Mouse (Mus musculus) layer of hippocampus, adult 9-11 months (tissue): ENCODE results near the gene Spock2.
"Not testable (repeated sequence)": the region's sequence is repeated elsewhere in the genome, so short reads cannot be mapped to it uniquely, and the experiment has no call there.

Source experiments
- DNase-seq: peaks from one replicate; pipeline ENCODE4 v3.0.0; 2022

The Spock2 gene

DNA sequence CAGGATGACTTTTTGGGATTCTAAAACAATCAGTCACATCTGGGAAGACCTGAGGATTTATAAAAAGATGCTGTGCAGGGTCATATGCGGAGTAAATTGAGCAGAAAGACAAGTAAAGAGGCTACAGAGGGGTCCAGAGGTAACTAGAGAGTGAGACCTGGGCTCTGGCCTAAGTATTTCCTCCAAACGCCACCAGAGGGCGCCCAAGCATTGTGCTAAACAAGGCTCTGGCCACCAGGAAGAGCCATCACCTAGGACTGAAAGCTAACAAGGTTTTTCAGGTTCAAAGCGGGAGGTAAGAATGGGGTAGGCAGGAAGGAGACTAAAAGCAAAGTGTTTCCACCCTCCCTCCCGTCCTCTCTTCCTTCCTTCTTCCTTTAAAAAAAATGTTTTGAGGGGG, 42.1 kb downstream of the Spock2 start:
- DNase-seq = peak; percentile 42

DNA sequence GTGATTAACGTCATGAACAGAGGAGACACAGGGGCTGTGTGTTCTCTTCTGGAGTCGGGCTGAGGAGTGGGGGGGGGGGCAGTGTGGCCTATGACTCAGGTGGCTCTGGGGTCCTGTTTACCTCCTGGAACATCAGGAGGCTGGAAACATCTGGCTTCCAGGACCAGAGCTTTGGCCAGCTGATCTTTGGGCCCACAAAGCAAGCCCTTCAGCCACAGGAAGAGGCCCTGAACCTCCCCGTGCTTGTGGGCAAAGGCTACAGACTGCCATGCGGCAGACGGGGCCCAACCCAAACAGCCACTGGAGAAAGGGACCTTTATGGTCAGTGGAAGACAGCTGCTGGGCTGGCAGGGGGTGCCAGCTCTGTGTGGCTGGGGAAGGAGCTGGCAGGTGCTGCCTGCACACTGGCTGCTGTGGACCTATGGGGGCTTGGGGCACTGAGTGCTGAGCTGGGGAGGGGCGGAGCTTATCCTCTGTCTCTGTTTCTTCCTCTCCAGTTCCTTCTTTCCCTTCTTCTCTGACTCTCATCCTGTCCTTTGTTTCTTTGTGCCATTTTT, 45.2 kb downstream of the Spock2 start:
- DNase-seq = no peak

DNA sequence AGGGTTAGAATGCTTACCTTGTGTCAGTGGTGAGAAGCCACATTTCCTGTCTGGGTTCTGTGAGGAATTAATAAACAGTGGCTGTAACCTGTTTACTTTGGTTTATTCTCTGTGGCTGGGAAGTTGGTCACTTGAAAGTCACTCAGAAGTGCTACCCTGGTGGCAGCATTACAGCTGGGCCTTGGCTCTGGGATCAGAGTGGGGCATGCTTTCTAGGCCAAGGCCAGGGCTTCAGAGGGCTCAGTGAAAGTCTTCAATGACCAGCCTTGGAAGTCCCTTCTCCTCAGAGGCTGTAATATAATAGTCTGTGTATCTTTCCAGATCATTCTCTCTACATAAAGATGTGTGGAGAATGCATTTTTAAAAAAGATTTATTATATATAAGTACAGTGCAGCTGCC, 50.0 kb downstream of the Spock2 start:
- no peak for DNase-seq

DNA sequence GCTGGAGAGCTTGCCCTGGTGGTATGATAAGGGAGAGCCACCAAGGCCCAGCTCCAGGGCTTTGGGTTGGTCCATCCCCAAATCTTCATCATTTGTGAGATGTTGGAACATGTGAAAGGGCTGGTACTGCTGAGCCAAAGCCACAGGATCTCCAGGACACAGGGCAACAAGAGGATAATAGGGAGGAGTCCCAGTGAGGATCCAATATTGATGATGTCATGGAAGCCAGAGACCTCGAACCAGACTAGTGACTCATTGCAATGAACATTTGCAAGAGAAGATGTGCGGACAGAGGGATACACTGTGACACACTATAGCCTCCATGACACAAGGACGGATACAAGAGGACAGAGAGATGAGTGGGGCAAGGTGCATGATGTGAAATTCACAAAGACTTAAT, 52.1 kb downstream of the Spock2 start:
- no peak for DNase-seq

DNA sequence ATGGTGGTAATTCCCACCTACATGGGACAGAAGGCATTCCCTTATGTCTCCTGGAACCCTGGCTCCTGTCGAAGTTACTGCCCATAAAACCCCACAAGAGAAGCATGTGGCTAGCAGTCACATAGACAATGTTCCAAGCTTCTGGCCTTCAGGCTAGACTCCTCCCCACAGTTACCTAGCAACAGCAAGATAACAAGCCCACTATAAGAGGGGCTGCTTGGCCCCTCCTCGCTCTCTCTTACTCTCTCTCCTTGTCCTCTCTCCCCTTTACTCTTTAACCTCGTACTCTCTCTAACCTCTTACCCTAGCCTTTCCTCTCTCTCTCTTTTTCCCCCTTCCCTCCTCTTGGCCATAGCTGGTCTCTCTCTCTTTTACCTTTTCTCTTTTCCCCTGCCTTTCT, 55.4 kb downstream of the Spock2 start:
- not testable (repeated sequence) for DNase-seq

DNA sequence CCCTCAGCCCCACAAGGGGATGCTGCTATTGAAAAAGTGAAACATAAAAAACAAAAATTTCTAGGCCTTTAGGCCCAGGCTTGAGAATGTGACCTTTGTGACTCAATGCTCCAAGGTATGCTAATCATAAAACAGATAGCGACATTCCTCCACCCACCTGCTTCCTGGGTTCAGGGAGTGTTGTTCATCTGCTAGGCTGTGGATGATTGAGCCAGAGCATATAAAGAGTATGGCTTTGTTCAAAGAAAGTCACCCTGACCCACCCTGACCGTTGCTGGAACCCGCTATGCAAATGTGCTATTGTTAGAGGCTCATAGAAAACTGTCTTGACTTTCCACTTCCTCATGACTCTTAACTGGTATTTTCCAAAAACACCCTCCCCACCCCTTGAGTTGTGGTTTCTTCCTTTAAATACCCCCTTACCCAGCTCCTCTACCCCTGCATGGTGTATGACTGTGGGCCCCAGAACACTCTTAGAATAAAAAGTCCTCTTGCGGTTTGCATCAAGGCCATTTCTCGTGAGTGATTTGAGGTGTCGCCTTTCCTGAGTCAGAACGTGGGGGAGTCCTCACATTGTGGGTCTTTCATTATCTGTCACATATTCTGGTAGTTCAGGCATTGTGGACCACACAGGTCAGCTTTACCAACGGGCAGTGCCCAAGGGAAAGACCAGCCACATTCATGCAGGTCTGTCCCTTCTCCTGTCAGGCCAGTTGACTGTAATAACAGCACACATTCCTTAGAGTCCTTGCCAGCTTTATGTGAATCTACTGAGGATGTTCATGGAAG, 56.4 kb downstream of the Spock2 start:
- DNase-seq = not testable (repeated sequence)

DNA sequence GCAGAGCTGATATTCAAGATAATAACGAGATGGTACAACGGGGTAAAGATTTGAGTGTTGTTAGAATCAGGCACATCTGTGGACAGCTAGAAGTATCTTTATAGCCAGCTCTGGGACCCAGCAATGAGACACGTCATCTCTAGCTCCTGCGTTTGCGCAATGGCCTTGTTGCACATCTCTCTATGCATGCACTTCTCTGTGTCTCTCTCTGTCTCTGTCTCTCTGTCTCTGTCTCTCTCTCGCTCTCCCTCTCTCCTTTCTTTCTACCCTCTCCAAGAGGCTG, 56.9 kb downstream of the Spock2 start:
- no peak for DNase-seq

DNA sequence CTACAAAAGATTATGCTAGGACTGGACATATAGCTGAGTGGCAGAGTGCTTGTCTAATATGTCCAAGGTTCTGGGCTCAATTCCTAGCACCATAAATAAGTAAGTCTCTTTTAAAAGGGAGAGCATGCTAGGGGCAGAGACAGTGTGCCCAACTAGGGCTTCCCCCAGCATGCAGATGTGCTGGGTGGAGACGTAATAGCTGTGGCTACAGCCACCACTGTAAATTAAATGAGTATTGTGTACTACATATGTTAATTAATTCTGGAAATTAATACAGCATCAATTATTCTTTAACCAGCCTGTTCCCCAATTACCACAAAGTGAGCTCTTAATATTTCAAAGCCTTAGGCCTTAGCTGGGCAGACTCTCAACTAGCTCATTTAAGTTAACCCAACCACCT, 58.9 kb downstream of the Spock2 start:
- DNase-seq = no peak

DNA sequence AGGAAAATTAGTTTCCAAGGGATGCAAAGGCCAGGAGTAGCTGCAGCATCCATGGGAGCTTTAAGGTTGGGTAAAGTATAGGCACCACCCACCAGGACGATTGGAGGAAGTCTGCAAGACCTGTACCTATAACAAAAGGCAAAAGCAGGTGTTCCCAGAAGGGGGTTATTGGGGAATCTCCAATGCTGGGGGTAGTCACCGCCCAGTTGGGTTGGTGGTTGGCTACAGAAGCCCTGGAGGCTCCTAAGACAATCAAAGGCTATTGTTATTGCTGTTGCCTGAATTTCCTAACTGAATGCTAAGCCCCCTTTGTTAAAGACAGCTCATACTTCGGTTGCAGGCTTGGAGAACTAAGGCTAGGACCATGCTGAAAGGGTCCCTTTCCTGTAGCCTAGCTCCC, 60.0 kb downstream of the Spock2 start:
- no peak for DNase-seq

DNA sequence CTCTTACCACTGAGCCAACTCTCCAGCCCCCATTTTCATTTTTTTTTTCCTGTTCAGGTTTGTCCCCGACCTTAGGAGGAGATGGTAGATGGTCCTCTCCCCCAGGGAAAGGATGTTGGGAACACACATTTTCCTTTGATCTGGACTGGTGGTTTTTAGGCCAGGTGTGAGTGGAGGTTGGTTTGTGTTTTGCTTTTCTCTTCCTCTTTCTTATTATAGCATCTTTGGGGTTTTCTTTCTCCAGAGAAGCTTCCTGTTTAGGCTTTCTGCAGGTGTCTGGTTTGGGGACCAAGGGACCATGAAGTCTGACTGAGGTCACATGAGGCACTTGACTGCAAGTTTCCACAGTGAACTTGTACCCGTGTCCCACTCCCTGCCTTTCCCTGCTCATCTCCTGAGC, 62.3 kb downstream of the Spock2 start:
- DNase-seq = no peak

DNA sequence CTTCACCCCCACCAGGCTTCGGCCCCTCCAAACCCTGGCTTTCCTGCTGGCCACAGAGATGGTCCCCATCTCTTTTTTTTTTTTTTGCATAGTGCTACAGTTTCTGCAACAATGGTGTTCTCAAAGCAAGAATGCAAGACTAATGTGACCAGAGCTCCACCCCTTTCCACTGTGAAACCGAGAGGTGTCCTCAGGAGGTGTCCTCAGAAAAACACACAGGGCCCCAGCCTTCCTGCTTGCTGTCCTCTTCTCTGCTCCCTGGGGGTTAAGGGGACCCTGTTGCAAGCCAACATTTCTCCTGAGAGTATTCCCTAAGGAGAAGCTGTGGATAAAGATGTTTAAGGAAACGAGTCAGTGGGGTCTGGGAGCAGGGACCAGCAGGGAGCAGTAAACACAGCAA, 62.9 kb downstream of the Spock2 start:
- no peak for DNase-seq

DNA sequence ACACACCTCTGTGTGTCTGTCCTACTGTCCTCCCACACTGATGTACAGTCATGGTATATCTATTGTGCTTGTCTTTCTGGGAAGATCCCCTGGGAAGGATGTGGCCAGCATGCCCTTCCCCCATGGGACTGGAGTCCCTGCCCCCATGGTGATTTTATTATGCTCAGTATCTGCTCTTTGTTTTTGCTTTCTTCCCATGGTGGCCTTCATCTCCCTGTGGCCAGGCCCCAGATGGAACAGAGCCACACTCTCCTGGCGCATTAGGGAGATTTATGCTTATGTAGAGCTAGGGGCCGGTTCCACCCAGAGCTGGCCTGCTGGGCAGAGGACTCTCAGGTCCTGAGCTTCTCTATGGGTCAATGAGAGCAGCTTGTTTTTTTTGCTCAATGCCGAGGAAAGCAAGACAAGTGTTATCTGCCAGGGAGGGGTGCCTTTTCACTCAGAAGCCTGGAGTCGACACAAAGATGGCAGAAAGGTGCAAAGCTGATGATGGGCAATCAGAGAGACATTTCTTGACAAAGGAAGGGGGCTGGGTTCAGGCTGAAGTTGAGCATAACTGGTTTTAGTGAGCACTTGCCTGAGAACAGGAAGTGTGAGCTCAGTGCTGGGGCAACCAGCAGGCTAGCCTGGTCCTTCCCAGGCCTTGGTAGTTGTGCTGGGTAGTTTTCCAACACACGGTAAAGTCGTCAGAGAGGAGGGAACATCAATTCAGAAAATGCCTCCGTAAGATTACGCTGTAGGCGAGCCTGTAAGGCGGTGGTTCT, 64.5 kb downstream of the Spock2 start:
- no peak for DNase-seq

DNA sequence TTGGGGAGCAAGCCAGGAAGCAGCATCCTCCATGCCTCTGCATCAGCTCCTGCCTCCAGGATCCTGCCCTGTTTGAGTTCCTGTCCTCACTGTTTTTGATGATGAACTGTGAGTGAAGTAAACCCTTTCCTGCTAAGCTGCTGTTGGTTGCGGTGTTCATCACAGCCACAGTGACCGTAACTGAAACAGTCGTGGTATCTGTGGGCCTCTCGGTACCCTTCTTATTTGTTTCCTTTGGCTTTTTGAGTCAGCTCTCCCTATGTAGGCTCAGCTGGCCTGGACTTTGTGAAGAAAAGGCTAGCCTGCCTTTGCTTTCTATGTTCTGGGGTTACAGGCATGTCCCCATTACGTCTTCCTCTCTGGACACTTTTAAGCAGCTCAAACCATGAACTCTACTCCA, 65.3 kb downstream of the Spock2 start:
- DNase-seq = no peak

DNA sequence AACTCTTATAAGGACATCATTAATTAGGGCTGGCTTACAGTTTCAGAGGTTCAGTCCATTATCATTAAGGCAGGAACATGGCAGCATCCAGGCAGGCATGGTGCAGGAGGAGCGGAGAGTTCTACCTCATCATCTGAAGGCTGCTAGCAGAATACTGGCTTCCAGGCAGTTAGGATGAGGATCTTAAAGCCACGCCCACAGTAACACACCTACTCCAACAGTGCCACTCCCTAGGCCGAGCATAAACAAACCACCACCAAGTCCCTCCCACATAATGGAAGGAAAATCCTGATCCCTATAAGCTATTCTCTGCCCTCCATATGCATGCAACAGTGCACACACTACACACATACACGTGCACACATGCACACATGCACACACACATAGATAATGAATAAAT, 66.3 kb downstream of the Spock2 start:
- no peak for DNase-seq

DNA sequence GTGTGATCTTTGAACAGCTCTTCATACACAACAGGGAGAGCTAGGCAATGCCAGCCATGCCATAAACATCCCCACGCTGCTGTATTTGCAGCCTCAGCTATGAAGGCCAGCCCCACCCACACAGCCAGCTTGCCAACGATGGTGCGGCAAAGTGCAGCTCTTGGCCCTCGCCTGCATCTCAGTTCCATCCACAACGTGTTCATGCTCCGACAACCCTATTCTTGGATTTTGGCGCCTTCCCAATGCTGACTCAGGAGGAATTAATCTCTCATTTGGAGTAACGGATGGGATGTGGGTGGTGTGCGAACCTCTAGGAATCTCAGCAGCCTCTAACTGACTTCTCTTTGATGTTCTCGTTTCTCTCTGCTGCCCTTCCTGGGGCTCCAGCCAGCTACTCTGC, 67.0 kb downstream of the Spock2 start:
- peak; percentile 92 for DNase-seq

DNA sequence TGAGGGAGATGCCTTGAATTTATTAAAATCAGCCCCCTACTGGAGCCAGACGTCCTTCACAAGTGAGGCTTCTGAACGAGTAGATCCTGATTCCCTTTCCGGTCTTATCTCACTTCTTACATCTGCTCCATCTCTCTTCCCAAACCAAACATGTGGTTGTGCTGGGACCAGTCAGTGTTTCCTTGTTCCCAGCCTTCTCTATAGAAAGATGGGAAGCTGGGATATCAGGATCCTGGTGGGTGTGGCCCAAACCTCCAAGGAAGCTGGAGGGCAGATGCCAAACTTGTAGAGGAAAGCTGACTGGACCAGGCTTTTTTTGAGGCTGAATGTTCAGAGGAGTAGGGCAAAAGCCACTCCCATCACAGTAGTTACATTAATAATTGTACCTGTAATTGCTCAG, 68.5 kb downstream of the Spock2 start:
- no peak for DNase-seq

DNA sequence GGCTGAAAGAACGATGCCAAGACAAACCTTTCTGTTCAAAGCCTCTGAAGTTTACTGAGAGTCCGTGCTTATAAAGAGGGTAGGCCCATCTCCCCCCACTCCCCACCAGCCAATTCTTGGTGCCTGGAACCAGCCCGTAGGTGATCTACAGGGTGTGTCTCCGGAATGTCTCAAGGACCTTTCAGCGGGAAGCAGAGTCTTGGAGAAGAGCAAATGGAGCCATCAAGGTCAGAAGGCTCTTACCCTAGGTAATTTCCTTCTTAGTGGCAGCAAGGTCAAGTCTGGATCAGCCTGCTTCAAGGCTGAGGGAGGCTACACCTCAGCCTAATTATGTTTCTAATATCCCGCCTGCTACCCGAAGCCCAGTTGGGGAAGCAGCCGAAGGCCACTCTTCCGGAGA, 69.3 kb downstream of the Spock2 start:
- DNase-seq = not testable (repeated sequence)
